Mouse (Mus musculus) myocyte (in vitro differentiated cells): Measurements from ENCODE around the gene Mia.

Experiments
- E2F4 ChIP-seq: IDR thresholded peaks from one replicate; pipeline ENCODE4 v1.6.1; 2011; ENCODE audit warnings: mild to moderate bottlenecking, control low read depth, moderate library complexity; ENCODE audit not compliant: insufficient read depth
- MAX ChIP-seq: IDR thresholded peaks from one replicate; pipeline ENCODE4 v1.6.1; 2011; ENCODE audit warnings: low read depth, mild to moderate bottlenecking, control low read depth
- MYOD1 ChIP-seq, 3 experiments: IDR thresholded peaks; one replicate each; pipeline ENCODE4 v1.6.1; 2011; ENCODE audit warnings: control low read depth in 2 of 3, low read depth in 2 of 3, mild to moderate bottlenecking in 2 of 3, moderate library complexity in 1 of 3; ENCODE audit not compliant: insufficient read length in 2 of 3, control insufficient read depth in 1 of 3
- POLR2A ChIP-seq: IDR thresholded peaks from one replicate; pipeline ENCODE4 v1.6.1; 2011; ENCODE audit warnings: low read depth, mild to moderate bottlenecking, control low read depth, moderate library complexity; ENCODE audit not compliant: insufficient read length
- POLR2AphosphoS2 ChIP-seq: IDR thresholded peaks from one replicate; pipeline ENCODE4 v1.6.1; 2011; ENCODE audit warnings: low read depth, control low read depth; ENCODE audit not compliant: insufficient read length

DNA sequence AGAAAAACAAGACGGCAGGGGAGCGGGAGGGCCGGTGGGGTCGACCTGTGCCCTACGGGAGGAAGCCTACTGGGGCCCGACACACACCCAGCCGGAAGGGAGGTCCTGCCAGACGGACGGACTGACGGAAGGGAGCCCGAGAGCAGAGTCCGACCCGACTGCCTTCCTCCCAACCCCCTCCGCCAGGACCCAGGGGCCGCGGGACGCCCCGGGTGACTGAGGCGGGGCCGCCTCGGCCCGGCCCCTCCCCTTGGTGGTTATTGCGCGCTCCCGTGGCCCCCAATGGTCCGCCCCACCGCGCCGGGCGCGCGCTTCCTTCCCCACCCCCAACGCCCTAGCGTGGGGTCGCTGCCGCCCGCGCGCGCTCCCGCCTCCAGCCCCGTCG lies 14.7 kb downstream of the Mia start:
- TF ChIP-seq POLR2A (peak; percentile 65), MAX (no peak), MYOD1 (IDR thresholded peaks at IDR 0.05; ENCODE audit: control insufficient read depth in 1 of 3, insufficient read length in 2 of 3, low read depth in 2 of 3) (peak in 1 of 3 experiments; percentile 11), E2F4 (no peak), POLR2AphosphoS2 (peak; percentile 78)
